Mouse (Mus musculus): ENCODE results near the gene Kctd18.

DNA sequence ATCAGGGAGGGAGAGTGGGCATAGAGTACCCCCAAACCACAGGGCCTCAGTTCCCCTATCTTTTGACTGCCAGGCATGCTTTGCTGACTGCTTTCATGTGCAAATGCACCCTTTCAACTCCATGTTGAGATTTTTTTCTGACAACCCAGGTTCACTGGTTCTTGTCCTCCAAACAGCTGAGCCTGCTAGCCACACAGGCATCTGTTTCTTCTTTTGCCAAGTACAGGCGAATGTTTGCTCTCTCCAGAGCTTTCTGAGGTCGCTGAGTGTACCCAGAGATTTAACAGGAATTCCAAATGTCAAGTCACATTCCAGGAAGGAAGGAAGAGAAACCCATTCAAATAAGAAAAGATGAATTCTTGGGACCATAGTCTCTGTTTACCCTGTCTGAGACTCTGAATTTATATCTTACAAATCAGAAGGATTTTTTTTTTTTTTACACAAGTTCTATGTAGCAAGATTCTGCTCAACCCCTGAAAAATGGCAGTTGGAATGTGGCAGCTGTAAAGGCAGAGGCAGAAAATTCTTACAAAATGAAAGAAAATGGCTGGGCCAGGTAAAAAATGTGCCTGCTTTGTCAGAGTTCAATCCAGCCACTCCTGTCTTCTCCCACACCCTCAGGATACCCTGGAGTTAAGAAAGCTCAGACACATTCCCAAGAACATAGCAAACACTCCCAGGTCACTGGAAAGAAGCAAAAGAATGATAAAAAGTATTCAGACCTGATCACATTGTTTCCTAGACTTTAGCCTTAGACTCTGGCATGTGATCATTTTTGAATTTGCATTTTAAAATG, 71.0 kb downstream of the Kctd18 start:
- TF ChIP-seq CTCF (conservative IDR thresholded peaks at IDR 0.05; ENCODE audit: low read length) (no peak), NANOG (IDR thresholded peaks at IDR 0.05; ENCODE audit: borderline replicate concordance, low read length) (no peak), POU5F1 (IDR thresholded peaks at IDR 0.05; ENCODE audit: borderline replicate concordance, low read length) (no peak)
